Mouse (Mus musculus): ENCODE measurements at regions not wholly inside any gene's neighbourhood (a gene's known extent, or its start where the extent isn't known, plus 50 kb on each side); places are given as distances from the start of the nearest gene placed in this dataset.

DNA sequence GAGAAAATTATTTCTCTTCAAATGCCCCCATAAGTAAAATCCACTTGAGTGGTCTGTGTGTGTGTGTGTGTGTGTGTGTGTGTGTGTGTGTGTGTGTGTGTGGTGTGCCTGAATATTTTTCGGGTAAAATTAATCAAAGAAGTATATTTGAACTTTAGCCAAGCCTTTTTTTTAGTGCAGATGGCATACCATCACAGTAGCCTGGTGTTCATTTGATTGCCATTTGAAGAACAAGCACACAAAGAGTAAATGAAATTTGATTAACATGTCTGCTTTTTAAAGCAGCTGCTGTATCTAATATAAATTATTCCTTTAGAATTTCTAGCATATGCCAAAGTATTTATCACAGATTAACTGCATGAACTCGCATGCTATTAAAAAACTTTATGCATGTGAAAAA lies 796.1 kb upstream of the Ncam2 start:
- TF ChIP-seq CTCF (IDR thresholded peaks at IDR 0.05; ENCODE audit: borderline replicate concordance, insufficient read depth, low read length) = no peak
- TF ChIP-seq POLR2A (IDR thresholded peaks at IDR 0.05; ENCODE audit: low read depth, low read length) = no peak
